Mouse (Mus musculus): ENCODE results near the gene Slc25a23. TPM values are rescaled to one million over a fixed set of nuclear protein-coding genes. Genes with fewer than 3 reads are reported as not detected.

Gene Slc25a23
- total and polyA plus RNA-seq, 2 experiments from 2014 or later = 38.2 to 150 TPM

- Histone ChIP-seq H3K4me3 (ENCODE audit: low read length) (no peak within 1 kb of the TSS), H3K4me2 (ENCODE audit: low read depth, low read length) (no peak within 1 kb of the TSS), H3K4me1 (ENCODE audit: insufficient read depth, low read length) (no peaks in the 10 kb centered on the region), H3K9ac (replicated peaks; ENCODE audit: low read length) (no peak within 1 kb of the TSS), H3K27me3 (ENCODE audit: insufficient read depth, low read length) (no peaks in the 10 kb centered on the region), H3K27ac (no peak within 1 kb of the TSS), H3K9me3 (ENCODE audit: low read length) (no peaks in the 10 kb centered on the region), H3K36me3 (ENCODE audit: insufficient read depth, low read length) (peaks cover 12% of the 10 kb centered on the region; the same call in 1 of the 2 replicates)
- WGBS = 60% methylated on average over 6 of the region's 6 CpGs
- DNase-seq (ENCODE audit: low spot score) (no peak), ATAC-seq (no peak)
- no peak for TF ChIP-seq CTCF (IDR thresholded peaks at IDR 0.05; ENCODE audit: low read depth)
Observed at GRCm38 (mm10) chr17:57078336-57078735, 18.7 kb upstream of the Slc25a23 start, which contains the start of gene Dennd1c. Dennd1c (minus strand) TSS chr17:57078514.

DNA sequence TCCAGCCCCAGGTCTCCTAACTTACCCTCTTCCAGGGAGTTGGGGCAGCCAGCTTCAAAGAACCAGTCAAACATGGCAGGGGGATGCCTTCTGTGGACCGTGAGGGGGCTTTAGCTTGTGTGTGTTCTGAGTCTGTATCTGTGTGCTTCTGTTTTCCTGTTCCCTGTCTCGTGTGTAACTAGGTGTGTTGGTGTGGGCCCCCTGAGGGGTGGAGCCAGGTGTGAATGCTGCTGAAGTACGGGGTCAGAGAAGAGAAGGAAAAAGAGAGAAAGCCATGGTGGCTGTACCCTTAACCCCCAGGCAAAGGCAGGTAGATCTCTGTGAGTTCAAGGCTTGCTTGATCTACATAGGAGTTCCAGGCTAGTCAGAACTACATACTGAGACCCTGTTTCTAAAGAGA is 17.3 kb upstream of the Slc25a23 start:
- no peak overlapping the region for H3K4me3 ChIP-seq (ENCODE audit: low read length)
- H3K4me1 ChIP-seq (ENCODE audit: insufficient read depth, low read length) = no peaks in the 10 kb centered on the region
- H3K27ac ChIP-seq = no peak overlapping the region
- H3K9ac ChIP-seq (replicated peaks; ENCODE audit: low read length) = no peak overlapping the region
- no peak overlapping the region for H3K4me2 ChIP-seq (ENCODE audit: low read depth, low read length)
- ATAC-seq = no peak
- no peaks in the 10 kb centered on the region for H3K9me3 ChIP-seq (ENCODE audit: low read length)
- no peak for TF ChIP-seq CTCF (IDR thresholded peaks at IDR 0.05; ENCODE audit: low read depth)
- 58% methylated on average over 3 of the region's 3 CpGs for WGBS
- DNase-seq (ENCODE audit: low spot score) = no peak
- H3K36me3 ChIP-seq (ENCODE audit: insufficient read depth, low read length) = peaks cover 12% of the 10 kb centered on the region; the same call in 1 of the 2 replicates
- no peaks in the 10 kb centered on the region for H3K27me3 ChIP-seq (ENCODE audit: insufficient read depth, low read length)

GRCm38 (mm10) chr17:57070699-57071098 is 11.0 kb upstream of the Slc25a23 start:
- Histone ChIP-seq H3K4me3 (ENCODE audit: low read length) (peak overlapping the region; percentile 6; the same call in 1 of the 2 replicates), H3K27ac (no peak overlapping the region), H3K36me3 (ENCODE audit: insufficient read depth, low read length) (no peaks in the 10 kb centered on the region), H3K4me2 (ENCODE audit: low read depth, low read length) (peak overlapping the region; percentile 23; the same call in 1 of the 2 replicates), H3K4me1 (ENCODE audit: insufficient read depth, low read length) (no peaks in the 10 kb centered on the region), H3K9me3 (ENCODE audit: low read length) (no peaks in the 10 kb centered on the region), H3K9ac (replicated peaks; ENCODE audit: low read length) (no peak overlapping the region), H3K27me3 (ENCODE audit: insufficient read depth, low read length) (no peaks in the 10 kb centered on the region)
- peak; percentile 49 for DNase-seq (ENCODE audit: low spot score)
- WGBS = 3% methylated on average over 11 of the region's 11 CpGs
- no peak for TF ChIP-seq CTCF (IDR thresholded peaks at IDR 0.05; ENCODE audit: low read depth)
- ATAC-seq = peak; percentile 41; the same call in 1 of the 2 replicates

DNA sequence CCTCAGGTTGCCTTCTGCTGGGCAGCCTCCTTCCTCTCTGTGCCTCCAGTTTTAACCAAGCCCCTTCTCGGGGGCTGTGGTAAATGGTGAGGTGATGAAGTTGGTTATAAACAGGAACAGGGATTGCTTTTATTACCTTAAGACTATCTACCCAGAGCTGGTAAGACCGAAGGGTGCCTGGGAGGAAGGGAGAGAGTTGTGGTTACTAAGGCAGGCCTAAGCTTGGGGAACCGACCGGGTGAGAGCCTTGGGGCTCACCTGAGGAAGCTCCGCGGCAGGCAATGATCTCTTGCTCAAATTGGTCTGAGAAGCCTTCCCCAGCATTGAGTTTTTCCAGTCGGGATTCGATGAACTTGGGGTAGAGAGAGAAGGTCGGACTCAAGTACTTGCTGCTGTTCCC is 10.6 kb upstream of the Slc25a23 start:
- TF ChIP-seq CTCF (IDR thresholded peaks at IDR 0.05; ENCODE audit: low read depth) = no peak
- peak overlapping the region; percentile 23 for H3K4me2 ChIP-seq (ENCODE audit: low read depth, low read length)
- DNase-seq (ENCODE audit: low spot score) = no peak
- no peak overlapping the region for H3K9ac ChIP-seq (replicated peaks; ENCODE audit: low read length)
- WGBS = 16% methylated on average over 9 of the region's 9 CpGs
- H3K36me3 ChIP-seq (ENCODE audit: insufficient read depth, low read length) = no peaks in the 10 kb centered on the region
- peak overlapping the region; percentile 6; the same call in 1 of the 2 replicates for H3K4me3 ChIP-seq (ENCODE audit: low read length)
- ATAC-seq = no peak
- H3K27me3 ChIP-seq (ENCODE audit: insufficient read depth, low read length) = no peaks in the 10 kb centered on the region
- H3K27ac ChIP-seq = no peak overlapping the region
- H3K4me1 ChIP-seq (ENCODE audit: insufficient read depth, low read length) = no peaks in the 10 kb centered on the region
- no peaks in the 10 kb centered on the region for H3K9me3 ChIP-seq (ENCODE audit: low read length)

DNA sequence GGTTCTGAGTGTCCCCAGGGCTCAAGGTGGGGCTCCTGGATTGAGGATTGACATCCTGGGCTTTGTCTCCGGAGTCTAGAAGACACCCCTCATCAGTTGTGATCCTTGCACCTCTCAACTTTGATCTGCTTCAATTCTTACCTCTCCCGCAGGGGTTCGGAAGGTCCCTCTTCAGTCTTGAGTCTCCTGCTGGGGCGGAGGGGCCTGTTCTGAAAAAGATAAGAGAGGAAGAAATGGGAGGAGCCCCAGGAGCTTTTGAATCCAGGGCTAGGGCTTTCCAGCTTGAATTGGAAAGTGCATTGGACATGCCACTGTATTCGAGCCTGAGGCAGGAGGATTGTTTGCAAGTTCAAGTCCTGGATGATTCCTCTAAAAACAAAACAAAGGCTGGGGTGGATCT is 7.2 kb upstream of the Slc25a23 start:
- ATAC-seq (no peak), DNase-seq (ENCODE audit: low spot score) (no peak)
- Histone ChIP-seq H3K9ac (replicated peaks; ENCODE audit: low read length) (no peak overlapping the region), H3K4me2 (ENCODE audit: low read depth, low read length) (no peak overlapping the region), H3K27me3 (ENCODE audit: insufficient read depth, low read length) (peaks cover 8% of the 10 kb centered on the region), H3K27ac (no peak overlapping the region), H3K4me3 (ENCODE audit: low read length) (no peak overlapping the region), H3K36me3 (ENCODE audit: insufficient read depth, low read length) (no peaks in the 10 kb centered on the region), H3K9me3 (ENCODE audit: low read length) (no peaks in the 10 kb centered on the region), H3K4me1 (ENCODE audit: insufficient read depth, low read length) (peaks cover 3% of the 10 kb centered on the region; the same call in 1 of the 2 replicates)
- no peak for TF ChIP-seq CTCF (IDR thresholded peaks at IDR 0.05; ENCODE audit: low read depth)
- WGBS = 61% methylated on average over 5 of the region's 5 CpGs

DNA sequence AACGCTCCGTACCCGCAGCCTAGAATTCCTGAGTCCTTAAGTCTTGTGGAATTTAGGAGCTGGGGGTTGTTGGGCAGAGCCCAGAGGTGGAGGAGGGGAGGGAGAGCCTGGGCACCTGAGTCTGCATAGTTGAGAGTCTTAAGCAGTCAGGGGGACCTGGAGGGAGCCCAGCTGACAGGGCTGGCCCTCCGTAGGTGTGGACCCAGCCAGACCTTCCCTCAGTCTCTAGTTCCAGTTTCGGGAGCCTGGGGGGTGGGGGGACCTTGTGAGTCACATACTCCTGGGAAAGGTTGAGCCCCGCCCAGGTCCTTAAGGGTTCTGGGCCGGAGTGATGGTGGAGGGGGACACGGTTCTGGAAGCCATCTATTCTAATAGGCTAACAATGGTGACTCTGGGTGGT is 3.4 kb upstream of the Slc25a23 start:
- Histone ChIP-seq H3K4me1 (ENCODE audit: insufficient read depth, low read length) (peaks cover 8% of the 10 kb centered on the region; the same call in 1 of the 2 replicates), H3K36me3 (ENCODE audit: insufficient read depth, low read length) (no peaks in the 10 kb centered on the region), H3K27me3 (ENCODE audit: insufficient read depth, low read length) (peaks cover 12% of the 10 kb centered on the region), H3K4me3 (ENCODE audit: low read length) (no peak overlapping the region), H3K9me3 (ENCODE audit: low read length) (no peaks in the 10 kb centered on the region), H3K27ac (no peak overlapping the region), H3K9ac (replicated peaks; ENCODE audit: low read length) (no peak overlapping the region), H3K4me2 (ENCODE audit: low read depth, low read length) (no peak overlapping the region)
- ATAC-seq = no peak
- TF ChIP-seq CTCF (IDR thresholded peaks at IDR 0.05; ENCODE audit: low read depth) = no peak
- no peak for DNase-seq (ENCODE audit: low spot score)
- WGBS = 13% methylated on average over 8 of the region's 8 CpGs

- Histone ChIP-seq H3K27ac (no peak overlapping the region), H3K4me1 (ENCODE audit: insufficient read depth, low read length) (peaks cover 8% of the 10 kb centered on the region; the same call in 1 of the 2 replicates), H3K36me3 (ENCODE audit: insufficient read depth, low read length) (no peaks in the 10 kb centered on the region), H3K9ac (replicated peaks; ENCODE audit: low read length) (no peak overlapping the region), H3K27me3 (ENCODE audit: insufficient read depth, low read length) (peaks cover 12% of the 10 kb centered on the region), H3K4me2 (ENCODE audit: low read depth, low read length) (peak overlapping the region; percentile 66), H3K4me3 (ENCODE audit: low read length) (peak overlapping the region; percentile 35), H3K9me3 (ENCODE audit: low read length) (no peaks in the 10 kb centered on the region)
- no peak for TF ChIP-seq CTCF (IDR thresholded peaks at IDR 0.05; ENCODE audit: low read depth)
- under 1% methylated on average over 21 of the region's 22 CpGs for WGBS
- ATAC-seq (no peak), DNase-seq (ENCODE audit: low spot score) (no peak)
Observed at GRCm38 (mm10) chr17:57062548-57062947, 2.9 kb upstream of the Slc25a23 start.
